Mouse (Mus musculus) midbrain, embryonic 13.5 days (tissue): ENCODE measurements around the gene Cap2. TPM values are rescaled to one million over a fixed set of nuclear protein-coding genes. Genes with fewer than 3 reads are reported as not detected.
A peak's percentile ranks its signal among the peaks of the same experiment; 100 is the strongest.

Source experiments
- ATAC-seq: fragments of 200-750 bp; cut with Nextera tagmentation; 2 replicates; pipeline ENCODE4 v1.8.0; 2017; ENCODE audit warnings: mild to moderate bottlenecking, moderate TSS enrichment, moderate library complexity
- H3K27ac ChIP-seq: fragments of 300-500 bp; sonication (generic); 2 replicates; pipeline ENCODE4 v1.5.1; 2015; ENCODE audit warnings: inconsistent platforms, mild to moderate bottlenecking, moderate library complexity
- H3K27me3 ChIP-seq: fragments of 300-500 bp; sonication (generic); 2 replicates; pipeline ENCODE4 v1.6.1; 2015; ENCODE audit warnings: mild to moderate bottlenecking, inconsistent platforms
- H3K36me3 ChIP-seq: fragments of 300-500 bp; sonication (generic); 2 replicates; pipeline ENCODE4 v1.6.1; 2015; ENCODE audit warnings: mild to moderate bottlenecking, inconsistent platforms
- H3K4me1 ChIP-seq: fragments of 300-500 bp; sonication (generic); replicated peaks from 2 replicates; pipeline ENCODE4 v1.6.1; 2015; ENCODE audit warnings: inconsistent platforms
- H3K4me2 ChIP-seq: fragments of 300-500 bp; sonication (generic); replicated peaks from 2 replicates; pipeline ENCODE4 v1.6.1; 2015; ENCODE audit warnings: moderate library complexity, mild to moderate bottlenecking, inconsistent platforms
- H3K4me3 ChIP-seq: fragments of 300-500 bp; sonication (generic); replicated peaks from 2 replicates; pipeline ENCODE4 v1.5.1; 2015; ENCODE audit warnings: mild to moderate bottlenecking, inconsistent platforms
- H3K9ac ChIP-seq: fragments of 300-500 bp; sonication (generic); replicated peaks from 2 replicates; pipeline ENCODE4 v1.6.1; 2015; ENCODE audit warnings: mild to moderate bottlenecking, inconsistent platforms
- H3K9me3 ChIP-seq: fragments of 300-500 bp; sonication (generic); 2 replicates; pipeline ENCODE4 v1.6.1; 2016; ENCODE audit warnings: mild to moderate bottlenecking, inconsistent platforms
- WGBS: fragments of 180-500 bp; shearing (Covaris S2); methylation state at CpG from one replicate; pipeline ENCODE4 v1.1.7; 2015; 5-methylcytosine and 5-hydroxymethylcytosine counted together
- polyA plus RNA-seq: library from polyadenylated mRNA; unstranded; fragments of >200 nt; fragmentation: Nextera tagmentation; extraction: Ambion mirVana; gene quantifications from 2 replicates; pipeline ENCODE4 v1.2.1, GENCODE M21; 2015

The Cap2 gene
- polyA plus RNA-seq, 1 experiment from 2014 or later = 8.9 TPM

DNA sequence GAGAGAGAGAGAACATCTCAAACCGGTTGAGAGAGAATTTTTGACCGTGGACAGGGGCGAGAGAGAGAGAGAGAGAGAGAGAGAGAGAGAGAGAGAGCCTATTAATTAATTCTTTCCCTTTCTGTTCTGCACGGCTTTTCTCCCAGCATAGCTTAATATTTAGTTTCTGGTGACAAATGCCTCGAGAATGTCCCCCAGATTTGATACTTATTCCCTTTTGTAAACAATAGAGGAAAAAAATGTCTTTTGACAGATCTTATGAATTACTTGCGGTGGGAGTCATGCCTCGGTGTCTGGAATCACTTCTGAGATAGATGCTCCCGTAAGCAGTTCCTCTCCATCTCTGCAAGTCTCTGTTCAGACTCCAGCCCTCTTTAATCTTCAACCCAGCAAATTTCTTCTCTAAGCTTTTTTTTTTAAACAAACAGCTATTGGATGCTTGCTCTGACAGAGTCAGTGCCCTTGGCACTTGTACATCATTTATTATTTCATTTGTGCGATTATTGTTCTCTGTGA is 71.1 kb downstream of the Cap2 start:
- Histone ChIP-seq H3K4me1 (peaks cover 27% of the 10 kb centered on the region), H3K9ac (no peak overlapping the region), H3K27me3 (no peaks in the 10 kb centered on the region), H3K4me2 (no peak overlapping the region), H3K36me3 (no peaks in the 10 kb centered on the region), H3K9me3 (no peaks in the 10 kb centered on the region), H3K4me3 (no peak overlapping the region), H3K27ac (0 out of 2 replicates have a peak overlapping the region, but pooled peaks have one; percentile 39)
- no peak for ATAC-seq
- 48% methylated on average over 9 of the region's 9 CpGs for WGBS

DNA sequence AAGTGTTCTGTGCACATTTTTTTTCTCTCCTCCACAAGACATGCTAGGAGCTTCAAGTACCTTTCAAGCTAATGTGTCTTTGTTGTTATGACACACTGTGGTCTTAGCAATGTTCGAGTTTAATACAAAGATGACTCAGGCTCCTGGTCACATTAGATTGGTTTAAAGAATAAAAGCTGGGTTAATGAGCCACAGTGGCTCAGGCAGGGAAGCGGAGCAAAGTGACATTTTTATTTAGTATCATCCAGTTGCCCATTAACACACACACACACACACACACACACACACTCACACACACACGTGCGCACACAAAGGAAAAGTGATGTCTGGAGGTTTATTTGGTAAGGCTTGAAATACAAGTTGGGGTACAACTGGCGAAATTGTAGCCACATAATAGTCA is 72.6 kb downstream of the Cap2 start:
- no peak for ATAC-seq
- Histone ChIP-seq H3K36me3 (no peaks in the 10 kb centered on the region), H3K9me3 (no peaks in the 10 kb centered on the region), H3K27me3 (no peaks in the 10 kb centered on the region), H3K27ac (no peak overlapping the region), H3K9ac (no peak overlapping the region), H3K4me3 (no peak overlapping the region), H3K4me2 (no peak overlapping the region), H3K4me1 (peaks cover 27% of the 10 kb centered on the region)
- 74% methylated on average over 5 of the region's 5 CpGs for WGBS

DNA sequence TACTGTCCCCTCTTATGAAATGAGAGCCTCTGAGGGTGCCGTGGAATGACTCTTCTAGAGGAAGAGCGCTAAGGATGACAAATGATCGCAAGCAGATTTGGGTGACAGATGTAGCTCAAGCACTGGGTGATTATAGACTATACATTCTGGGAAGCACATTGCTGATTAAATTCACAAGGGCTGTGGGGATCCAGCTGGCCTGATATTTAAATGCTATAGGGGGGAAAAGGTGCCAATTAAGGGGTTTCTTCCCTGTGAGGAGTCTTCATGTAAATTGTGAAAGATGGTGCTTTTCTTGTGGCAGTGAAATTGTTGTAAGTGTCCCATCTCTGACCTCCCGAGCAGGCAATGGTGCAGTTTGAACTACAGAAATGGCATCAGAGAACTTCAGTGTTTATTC is 73.1 kb downstream of the Cap2 start:
- 67% methylated on average over 4 of the region's 4 CpGs for WGBS
- Histone ChIP-seq H3K36me3 (no peaks in the 10 kb centered on the region), H3K27ac (no peak overlapping the region; the same call in 1 of the 2 replicates), H3K4me1 (peaks cover 27% of the 10 kb centered on the region), H3K4me3 (no peak overlapping the region), H3K27me3 (no peaks in the 10 kb centered on the region), H3K9me3 (no peaks in the 10 kb centered on the region), H3K4me2 (no peak overlapping the region), H3K9ac (no peak overlapping the region)
- no peak for ATAC-seq

DNA sequence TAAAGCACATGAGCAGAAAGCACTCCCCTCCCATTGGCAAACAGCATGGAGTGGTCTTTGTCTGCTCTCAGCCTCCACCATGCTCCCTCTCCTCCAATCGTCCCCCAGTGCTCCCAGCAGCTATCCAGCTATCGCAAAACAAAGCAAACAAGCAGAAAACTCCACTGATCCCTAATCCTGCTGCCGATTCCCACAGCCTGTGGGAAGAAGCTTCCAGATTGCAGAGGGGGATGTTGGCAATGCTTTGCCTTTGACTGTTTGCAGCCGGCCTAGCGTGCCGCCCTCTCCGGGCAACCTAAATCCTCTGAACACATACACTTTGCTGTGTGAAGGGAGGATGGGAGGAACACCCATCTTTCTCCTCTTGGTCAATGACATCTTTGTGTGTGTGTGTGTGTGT is 83.2 kb downstream of the Cap2 start:
- no peaks in the 10 kb centered on the region for H3K27me3 ChIP-seq
- WGBS = 47% methylated on average over 7 of the region's 7 CpGs
- H3K9ac ChIP-seq = no peak overlapping the region
- no peaks in the 10 kb centered on the region for H3K36me3 ChIP-seq
- no peak overlapping the region for H3K4me2 ChIP-seq
- no peaks in the 10 kb centered on the region for H3K9me3 ChIP-seq
- H3K4me1 ChIP-seq = no peaks in the 10 kb centered on the region
- no peak overlapping the region for H3K4me3 ChIP-seq
- peak overlapping the region; percentile 35; the same call in 1 of the 2 replicates for H3K27ac ChIP-seq
- ATAC-seq = peak; percentile 30; the same call in 1 of the 2 replicates

DNA sequence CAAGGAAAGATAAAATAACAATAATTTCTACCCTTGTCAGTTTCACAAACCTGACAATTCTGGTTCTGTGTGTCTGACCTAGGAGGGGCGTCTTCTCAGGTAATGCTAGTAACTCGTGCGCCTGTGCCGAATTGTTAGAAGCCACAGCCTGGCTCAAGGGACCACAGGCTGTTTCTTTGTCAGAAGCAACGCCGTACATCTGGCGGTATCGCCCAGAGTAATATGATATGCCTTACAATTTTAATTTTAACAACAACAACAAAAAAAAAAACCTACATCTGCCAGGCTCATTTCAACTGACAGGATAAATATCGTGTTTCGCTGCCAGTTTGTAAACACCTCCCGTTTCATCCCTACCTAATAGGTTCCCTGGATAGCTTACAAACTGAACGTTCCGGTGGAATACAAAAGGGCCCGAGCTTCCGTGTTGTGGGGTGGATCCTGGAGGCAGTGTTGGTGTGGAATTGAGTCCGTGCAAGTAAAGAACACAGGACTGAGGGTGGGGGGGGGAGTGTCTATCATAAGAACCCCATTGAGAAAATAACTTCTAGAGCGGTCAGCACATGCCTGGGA is 86.2 kb downstream of the Cap2 start:
- Histone ChIP-seq H3K9ac (no peak overlapping the region), H3K4me2 (no peak overlapping the region), H3K27ac (no peak overlapping the region), H3K4me1 (0 out of 2 replicates have a peak, but pooled peaks cover 2% of the 10 kb centered on the region), H3K9me3 (no peaks in the 10 kb centered on the region), H3K36me3 (no peaks in the 10 kb centered on the region), H3K4me3 (no peak overlapping the region), H3K27me3 (no peaks in the 10 kb centered on the region)
- ATAC-seq = no peak
- WGBS = 84% methylated on average over 17 of the region's 17 CpGs

DNA sequence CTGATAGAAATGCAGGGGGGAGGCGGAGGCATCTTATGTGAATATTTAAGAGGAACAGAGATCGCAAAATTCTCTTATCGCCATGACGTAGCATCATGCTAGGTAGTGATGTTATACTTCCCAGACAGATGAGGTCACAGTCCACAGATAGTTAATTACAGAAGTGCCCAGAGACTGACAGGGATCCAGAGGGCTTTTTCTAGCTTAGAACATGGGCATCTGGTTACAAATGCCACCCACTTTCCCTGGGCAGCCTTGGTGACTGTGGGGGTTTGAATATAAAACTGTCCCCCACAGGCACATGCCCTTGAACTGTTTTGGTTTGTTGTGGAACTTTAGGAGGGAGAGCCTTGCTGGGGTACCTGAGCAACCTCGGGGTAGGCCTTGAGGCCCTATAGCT is 87.0 kb downstream of the Cap2 start:
- no peak for ATAC-seq
- 97% methylated on average over 5 of the region's 5 CpGs for WGBS
- Histone ChIP-seq H3K4me2 (no peak overlapping the region), H3K36me3 (no peaks in the 10 kb centered on the region), H3K27ac (no peak overlapping the region), H3K9me3 (no peaks in the 10 kb centered on the region), H3K4me1 (0 out of 2 replicates have a peak, but pooled peaks cover 7% of the 10 kb centered on the region), H3K4me3 (no peak overlapping the region), H3K27me3 (no peaks in the 10 kb centered on the region), H3K9ac (no peak overlapping the region)

DNA sequence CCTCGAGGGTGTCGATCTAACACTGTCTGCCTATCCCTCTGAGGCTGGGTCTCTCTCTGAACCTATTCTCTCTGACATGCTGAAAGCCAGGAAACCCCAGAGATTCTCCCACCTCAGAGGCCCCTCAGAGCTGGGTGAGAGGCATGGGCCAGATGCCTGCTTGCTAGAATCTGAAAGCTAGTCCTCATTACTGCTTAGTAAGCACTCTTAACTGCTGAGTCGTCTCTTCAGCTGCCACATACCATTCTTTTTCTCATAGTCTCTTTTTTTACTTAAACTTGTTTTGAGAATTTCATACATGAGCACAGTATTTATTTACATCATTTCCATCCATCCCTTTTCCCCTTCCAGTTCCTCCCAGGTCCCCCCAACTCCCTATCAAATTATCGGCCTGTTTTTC is 89.2 kb downstream of the Cap2 start:
- H3K36me3 ChIP-seq = no peaks in the 10 kb centered on the region
- no peaks in the 10 kb centered on the region for H3K9me3 ChIP-seq
- no peak overlapping the region for H3K4me3 ChIP-seq
- H3K27me3 ChIP-seq = no peaks in the 10 kb centered on the region
- WGBS = 94% methylated on average over 4 of the region's 4 CpGs
- ATAC-seq = no peak
- 0 out of 2 replicates have a peak, but pooled peaks cover 7% of the 10 kb centered on the region for H3K4me1 ChIP-seq
- H3K9ac ChIP-seq = no peak overlapping the region
- H3K27ac ChIP-seq = no peak overlapping the region
- no peak overlapping the region for H3K4me2 ChIP-seq

DNA sequence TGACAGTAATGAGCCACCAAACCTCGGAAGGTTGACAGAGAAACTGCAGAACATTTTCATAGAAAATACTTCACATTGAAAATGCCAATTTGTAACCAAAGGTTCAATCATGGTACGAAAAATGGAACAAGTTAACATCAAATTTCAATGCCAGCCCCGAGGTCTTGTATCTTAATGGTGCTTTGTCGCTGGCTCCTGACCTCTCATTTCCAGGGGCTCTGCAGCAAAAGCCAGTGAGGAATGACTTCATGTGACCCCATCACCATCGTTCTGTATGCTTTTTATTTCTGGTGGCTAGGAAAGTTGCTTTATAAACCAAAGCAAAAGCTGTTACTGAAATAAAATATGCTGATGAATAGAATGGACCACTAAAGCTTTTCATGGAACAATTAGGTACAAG is 99.0 kb downstream of the Cap2 start:
- Histone ChIP-seq H3K27me3 (no peaks in the 10 kb centered on the region), H3K4me3 (no peak overlapping the region), H3K4me1 (peaks cover 7% of the 10 kb centered on the region), H3K9ac (no peak overlapping the region), H3K36me3 (no peaks in the 10 kb centered on the region), H3K9me3 (no peaks in the 10 kb centered on the region), H3K4me2 (no peak overlapping the region), H3K27ac (no peak overlapping the region)
- no peak for ATAC-seq
- WGBS = 89% methylated on average over 5 of the region's 5 CpGs

DNA sequence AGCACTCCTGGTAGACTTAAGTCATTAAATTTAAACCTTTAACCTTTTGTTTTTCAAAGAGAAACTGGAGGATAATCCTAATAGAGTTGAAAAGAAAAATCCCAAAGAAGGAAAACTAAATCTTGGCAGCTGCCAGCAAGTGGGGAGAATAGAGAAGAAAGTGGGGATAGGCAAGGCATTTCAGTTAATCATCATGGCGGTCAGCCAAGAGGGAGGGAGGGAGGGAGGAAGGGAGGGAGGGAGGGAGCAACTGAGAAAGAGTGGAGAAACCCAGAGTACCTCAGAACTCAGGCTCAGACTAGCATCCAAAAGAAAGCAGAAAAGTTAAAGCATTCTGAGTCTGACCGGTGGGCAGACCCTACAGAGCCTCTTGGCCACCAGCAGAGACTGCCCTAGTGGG is 99.7 kb downstream of the Cap2 start:
- no peak overlapping the region for H3K4me2 ChIP-seq
- ATAC-seq = no peak
- H3K9me3 ChIP-seq = no peaks in the 10 kb centered on the region
- H3K36me3 ChIP-seq = no peaks in the 10 kb centered on the region
- no peak overlapping the region for H3K9ac ChIP-seq
- no peak overlapping the region for H3K4me3 ChIP-seq
- no peaks in the 10 kb centered on the region for H3K27me3 ChIP-seq
- H3K27ac ChIP-seq = no peak overlapping the region
- peaks cover 7% of the 10 kb centered on the region for H3K4me1 ChIP-seq
- WGBS = 92% methylated on average over 1 of the region's 2 CpGs

DNA sequence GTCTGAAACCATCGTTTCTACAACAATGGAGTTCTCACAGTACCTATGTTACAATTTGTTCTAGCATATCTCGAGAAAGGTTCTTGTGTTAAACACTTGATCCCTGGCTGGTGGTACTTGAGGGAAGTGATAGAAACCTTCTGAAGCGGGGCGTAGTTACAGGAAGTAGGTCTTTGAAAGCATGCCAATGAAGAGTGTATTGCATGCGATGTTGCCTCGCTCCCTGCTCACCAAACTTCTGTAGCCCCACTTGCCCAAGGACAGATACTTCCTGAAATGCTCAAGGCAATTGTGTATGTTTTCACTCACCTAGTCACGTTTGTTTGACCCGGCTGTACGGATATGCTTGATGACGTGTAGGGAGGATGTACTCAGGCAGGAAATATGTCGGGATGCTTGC is 101.0 kb downstream of the Cap2 start:
- Histone ChIP-seq H3K27ac (no peak overlapping the region), H3K4me3 (no peak overlapping the region), H3K36me3 (no peaks in the 10 kb centered on the region), H3K4me2 (no peak overlapping the region), H3K9me3 (no peaks in the 10 kb centered on the region), H3K27me3 (no peaks in the 10 kb centered on the region), H3K4me1 (peaks cover 7% of the 10 kb centered on the region), H3K9ac (no peak overlapping the region)
- no peak for ATAC-seq
- 92% methylated on average over 11 of the region's 11 CpGs for WGBS

DNA sequence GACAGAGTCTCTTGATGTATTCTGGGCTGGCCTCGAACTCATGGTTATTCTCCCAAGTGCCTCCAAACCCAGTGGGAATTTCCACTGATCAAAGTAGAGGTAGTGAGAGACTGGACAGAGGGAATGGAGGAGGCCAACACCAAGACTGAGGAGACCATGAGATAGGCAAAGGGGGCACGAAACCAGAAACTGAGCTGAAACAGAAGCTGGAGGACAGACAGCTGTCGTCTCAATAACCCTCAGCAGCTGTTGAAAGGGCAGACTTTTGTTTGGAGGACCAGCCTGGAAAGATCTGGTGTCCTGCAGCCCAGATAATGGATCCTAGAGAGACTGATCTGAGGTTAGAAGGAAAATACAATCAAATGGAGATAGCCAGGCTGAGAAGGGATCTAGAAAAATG is 109.4 kb downstream of the Cap2 start:
- H3K9ac ChIP-seq = no peak overlapping the region
- H3K9me3 ChIP-seq = no peaks in the 10 kb centered on the region
- H3K4me2 ChIP-seq = no peak overlapping the region
- no peaks in the 10 kb centered on the region for H3K27me3 ChIP-seq
- WGBS = 81% methylated on average over 3 of the region's 3 CpGs
- no peak for ATAC-seq
- no peaks in the 10 kb centered on the region for H3K36me3 ChIP-seq
- no peak overlapping the region for H3K27ac ChIP-seq
- no peaks in the 10 kb centered on the region for H3K4me1 ChIP-seq
- H3K4me3 ChIP-seq = no peak overlapping the region

DNA sequence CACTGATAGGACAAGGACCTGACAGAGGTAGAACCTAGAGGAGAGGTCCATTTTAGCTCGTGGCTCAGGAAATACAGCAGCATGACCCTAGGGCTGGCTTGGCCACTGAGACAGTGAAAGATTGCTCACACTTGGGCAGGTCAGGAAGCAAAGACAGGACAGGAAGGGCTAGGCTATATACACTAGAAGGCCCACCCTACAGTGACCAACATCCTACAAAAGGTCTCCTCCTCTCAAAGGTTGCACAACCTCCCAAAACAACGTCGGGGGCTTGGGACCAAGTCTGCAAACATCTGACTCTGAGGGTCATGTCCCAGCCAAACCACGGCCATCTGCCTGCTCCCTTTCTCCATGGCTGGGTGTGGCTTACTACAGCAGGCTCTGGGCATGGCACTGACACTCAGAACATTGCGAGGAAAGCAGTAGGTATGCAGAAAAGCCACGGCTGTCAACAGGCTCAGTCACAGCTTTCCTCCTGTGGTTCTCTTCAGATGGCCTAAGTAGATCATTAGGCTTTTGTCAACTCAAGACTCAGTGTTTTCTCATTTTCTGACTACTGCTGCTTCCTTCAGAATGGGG is 112.1 kb downstream of the Cap2 start:
- Histone ChIP-seq H3K4me2 (no peak overlapping the region), H3K27ac (no peak overlapping the region), H3K27me3 (no peaks in the 10 kb centered on the region), H3K9ac (no peak overlapping the region), H3K36me3 (no peaks in the 10 kb centered on the region), H3K9me3 (no peaks in the 10 kb centered on the region), H3K4me3 (no peak overlapping the region), H3K4me1 (no peaks in the 10 kb centered on the region)
- 83% methylated on average over 6 of the region's 6 CpGs for WGBS
- ATAC-seq = no peak
